Mouse (Mus musculus): ENCODE results near the gene Rps25. TPM values are rescaled to one million over a fixed set of nuclear protein-coding genes. Genes with fewer than 3 reads are reported as not detected.
"Not testable (repeated sequence)": the region's sequence is repeated elsewhere in the genome, so short reads cannot be mapped to it uniquely, and the experiment has no call there.

Gene Rps25
- polyA plus RNA-seq, 1 experiment from 2014 or later = 2,838 TPM

DNA sequence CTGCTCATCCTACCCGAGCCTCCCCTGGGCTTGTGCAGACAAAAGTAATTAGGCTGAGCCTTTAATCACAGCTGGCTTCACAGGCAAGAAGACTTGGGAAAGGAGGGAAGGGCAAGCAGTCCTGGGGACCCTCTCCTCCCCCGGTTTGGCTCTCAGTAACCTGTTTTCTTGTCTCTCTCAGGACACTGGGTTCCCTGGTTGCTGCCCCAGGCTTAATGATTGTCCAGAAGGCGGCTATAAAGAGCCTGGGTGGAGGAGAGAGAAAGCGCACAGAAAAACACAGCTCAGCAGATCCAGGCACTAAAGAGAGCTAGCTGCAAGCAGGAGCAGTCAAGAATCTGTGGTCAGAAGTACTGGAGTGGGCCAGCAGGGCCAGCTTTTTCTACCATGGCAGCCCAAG, 8.9 kb upstream of the Rps25 start:
- DNase-seq (ENCODE audit: low spot score) (no peak), ATAC-seq (replicated peaks; ENCODE audit: low FRiP score) (no peak)
- Histone ChIP-seq H3K27ac (ENCODE audit: low read depth, low read length) (peak overlapping the region; percentile 47), H3K36me3 (ENCODE audit: control insufficient read depth, insufficient read depth, low read length) (peaks cover 27% of the 10 kb centered on the region), H3K9me3 (ENCODE audit: control insufficient read depth, low read length) (no peaks in the 10 kb centered on the region), H3K4me3 (ENCODE audit: low read depth, low read length) (peak overlapping the region; percentile 94), H3K4me2 (peak overlapping the region; percentile 93), H3K4me1 (replicated peaks; ENCODE audit: control insufficient read depth, insufficient read depth, low read length) (peaks cover 14% of the 10 kb centered on the region), H3K9ac (ENCODE audit: low read depth, low read length) (peak overlapping the region; percentile 96), H3K27me3 (replicated peaks; ENCODE audit: control insufficient read depth, insufficient read depth, low read length) (no peaks in the 10 kb centered on the region)
- WGBS = 44% methylated on average over 4 of the region's 4 CpGs

GRCm38 (mm10) chr9:44398551-44398950, 8.4 kb upstream of the Rps25 start:
- Histone ChIP-seq H3K9me3 (ENCODE audit: control insufficient read depth, low read length) (no peaks in the 10 kb centered on the region), H3K36me3 (ENCODE audit: control insufficient read depth, insufficient read depth, low read length) (peaks cover 29% of the 10 kb centered on the region), H3K27me3 (replicated peaks; ENCODE audit: control insufficient read depth, insufficient read depth, low read length) (no peaks in the 10 kb centered on the region), H3K4me3 (ENCODE audit: low read depth, low read length) (peak overlapping the region; percentile 94), H3K27ac (ENCODE audit: low read depth, low read length) (peak overlapping the region; percentile 47; the same call in 1 of the 2 replicates), H3K9ac (ENCODE audit: low read depth, low read length) (peak overlapping the region; percentile 96), H3K4me1 (replicated peaks; ENCODE audit: control insufficient read depth, insufficient read depth, low read length) (peaks cover 14% of the 10 kb centered on the region), H3K4me2 (peak overlapping the region; percentile 93)
- 83% methylated on average over 9 of the region's 9 CpGs for WGBS
- ATAC-seq (replicated peaks; ENCODE audit: low FRiP score) (no peak), DNase-seq (ENCODE audit: low spot score) (no peak)

DNA sequence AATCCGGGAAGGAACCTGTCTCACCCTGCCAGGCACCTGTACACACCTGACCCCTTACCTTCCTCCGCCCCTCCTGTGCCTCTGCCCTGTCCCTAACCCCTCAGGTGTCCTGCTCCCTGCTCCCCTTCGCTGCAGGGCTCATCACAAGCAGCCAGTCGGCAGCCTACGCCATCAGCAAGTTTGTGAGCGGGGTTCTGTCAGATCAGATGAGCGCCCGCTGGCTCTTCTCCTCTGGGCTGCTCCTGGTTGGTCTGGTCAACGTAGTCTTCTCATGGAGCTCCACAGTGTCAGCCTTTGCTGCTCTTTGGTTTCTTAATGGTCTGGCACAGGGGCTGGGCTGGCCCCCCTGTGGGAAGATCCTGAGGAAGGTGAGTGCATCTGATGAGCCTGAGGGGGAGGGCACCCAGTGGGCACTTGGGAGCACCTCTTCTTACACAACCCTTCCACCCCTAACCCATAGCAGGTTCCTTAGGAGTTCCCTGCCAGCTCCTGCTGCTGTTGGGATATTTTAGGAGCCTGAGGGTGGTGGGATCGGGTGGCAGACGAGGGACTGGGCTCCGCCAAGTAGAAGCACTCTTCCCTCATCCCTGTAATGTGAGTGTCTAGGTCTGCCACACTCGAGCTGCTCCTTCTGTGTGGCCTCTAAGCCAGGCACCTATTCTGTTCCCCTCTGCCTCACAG, 7.7 kb upstream of the Rps25 start:
- Histone ChIP-seq H3K4me3 (ENCODE audit: low read depth, low read length) (peak overlapping the region; percentile 94), H3K36me3 (ENCODE audit: control insufficient read depth, insufficient read depth, low read length) (peaks cover 35% of the 10 kb centered on the region), H3K9me3 (ENCODE audit: control insufficient read depth, low read length) (no peaks in the 10 kb centered on the region), H3K27ac (ENCODE audit: low read depth, low read length) (no peak overlapping the region), H3K27me3 (replicated peaks; ENCODE audit: control insufficient read depth, insufficient read depth, low read length) (no peaks in the 10 kb centered on the region), H3K9ac (ENCODE audit: low read depth, low read length) (peak overlapping the region; percentile 13), H3K4me1 (replicated peaks; ENCODE audit: control insufficient read depth, insufficient read depth, low read length) (peaks cover 14% of the 10 kb centered on the region), H3K4me2 (peak overlapping the region; percentile 93)
- WGBS = 83% methylated on average over 13 of the region's 13 CpGs
- no peak for DNase-seq (ENCODE audit: low spot score)
- ATAC-seq (replicated peaks; ENCODE audit: low FRiP score) = no peak

DNA sequence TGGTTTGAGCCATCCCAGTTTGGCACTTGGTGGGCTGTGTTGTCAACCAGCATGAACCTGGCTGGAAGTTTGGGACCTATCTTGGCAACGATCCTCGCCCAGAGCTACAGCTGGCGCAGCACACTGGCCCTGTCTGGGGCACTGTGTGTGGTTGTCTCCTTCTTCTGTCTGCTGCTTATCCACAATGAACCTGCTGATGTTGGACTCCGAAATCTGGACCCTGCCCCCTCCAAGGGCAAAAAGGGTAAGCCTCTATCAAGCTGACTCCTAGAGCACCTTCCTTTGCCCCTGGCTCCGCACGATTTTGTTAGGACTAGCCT, 7.2 kb upstream of the Rps25 start:
- H3K9me3 ChIP-seq (ENCODE audit: control insufficient read depth, low read length) = no peaks in the 10 kb centered on the region
- H3K27ac ChIP-seq (ENCODE audit: low read depth, low read length) = no peak overlapping the region
- no peak for ATAC-seq (replicated peaks; ENCODE audit: low FRiP score)
- no peak for DNase-seq (ENCODE audit: low spot score)
- no peak overlapping the region for H3K4me2 ChIP-seq
- H3K4me3 ChIP-seq (ENCODE audit: low read depth, low read length) = no peak overlapping the region
- no peaks in the 10 kb centered on the region for H3K27me3 ChIP-seq (replicated peaks; ENCODE audit: control insufficient read depth, insufficient read depth, low read length)
- peaks cover 14% of the 10 kb centered on the region for H3K4me1 ChIP-seq (replicated peaks; ENCODE audit: control insufficient read depth, insufficient read depth, low read length)
- H3K36me3 ChIP-seq (ENCODE audit: control insufficient read depth, insufficient read depth, low read length) = peaks cover 40% of the 10 kb centered on the region
- WGBS = 89% methylated on average over 6 of the region's 6 CpGs
- H3K9ac ChIP-seq (ENCODE audit: low read depth, low read length) = no peak overlapping the region; the same call in 1 of the 2 replicates

DNA sequence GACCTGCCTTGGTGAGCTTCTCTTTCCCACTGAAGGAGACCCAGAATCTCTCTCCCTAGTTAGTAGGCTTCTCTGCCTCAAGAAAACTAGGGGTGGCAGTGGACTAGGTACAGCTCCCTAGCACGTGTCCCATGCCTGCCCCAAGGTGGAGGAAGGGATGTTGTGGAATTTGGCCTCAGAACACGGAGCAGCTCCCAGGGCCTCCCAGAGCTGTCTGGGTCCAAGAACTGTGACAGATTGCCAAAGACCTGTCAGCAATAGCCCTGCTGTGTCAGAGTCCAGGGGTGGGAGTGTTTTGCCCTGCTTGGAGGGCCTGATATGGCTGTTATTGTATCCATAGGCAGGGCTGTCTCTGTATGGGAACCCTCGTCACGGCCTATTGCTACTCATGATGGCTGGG, 5.9 kb upstream of the Rps25 start:
- Histone ChIP-seq H3K36me3 (ENCODE audit: control insufficient read depth, insufficient read depth, low read length) (peaks cover 47% of the 10 kb centered on the region), H3K27ac (ENCODE audit: low read depth, low read length) (no peak overlapping the region), H3K27me3 (replicated peaks; ENCODE audit: control insufficient read depth, insufficient read depth, low read length) (no peaks in the 10 kb centered on the region), H3K9ac (ENCODE audit: low read depth, low read length) (no peak overlapping the region), H3K4me1 (replicated peaks; ENCODE audit: control insufficient read depth, insufficient read depth, low read length) (peaks cover 17% of the 10 kb centered on the region), H3K9me3 (ENCODE audit: control insufficient read depth, low read length) (no peaks in the 10 kb centered on the region), H3K4me3 (ENCODE audit: low read depth, low read length) (no peak overlapping the region), H3K4me2 (no peak overlapping the region)
- ATAC-seq (replicated peaks; ENCODE audit: low FRiP score) = no peak
- WGBS = 90% methylated on average over 4 of the region's 4 CpGs
- no peak for DNase-seq (ENCODE audit: low spot score)

- Histone ChIP-seq H3K9ac (ENCODE audit: low read depth, low read length) (no peak overlapping the region), H3K4me1 (replicated peaks; ENCODE audit: control insufficient read depth, insufficient read depth, low read length) (peaks cover 3% of the 10 kb centered on the region), H3K4me3 (ENCODE audit: low read depth, low read length) (no peak overlapping the region), H3K9me3 (ENCODE audit: control insufficient read depth, low read length) (no peaks in the 10 kb centered on the region), H3K27ac (ENCODE audit: low read depth, low read length) (no peak overlapping the region), H3K36me3 (ENCODE audit: control insufficient read depth, insufficient read depth, low read length) (peaks cover 58% of the 10 kb centered on the region), H3K27me3 (replicated peaks; ENCODE audit: control insufficient read depth, insufficient read depth, low read length) (no peaks in the 10 kb centered on the region), H3K4me2 (no peak overlapping the region)
- ATAC-seq (replicated peaks; ENCODE audit: low FRiP score) = no peak
- DNase-seq (ENCODE audit: low spot score) = no peak
- 82% methylated on average over 3 of the region's 3 CpGs for WGBS
Observed at GRCm38 (mm10) chr9:44405011-44405410, 1.9 kb upstream of the Rps25 start.

- Histone ChIP-seq H3K4me3 (ENCODE audit: low read depth, low read length) (peak overlapping the region; percentile 91), H3K4me2 (peak overlapping the region; percentile 74), H3K27ac (ENCODE audit: low read depth, low read length) (peak overlapping the region; percentile 71), H3K36me3 (ENCODE audit: control insufficient read depth, insufficient read depth, low read length) (peaks cover 44% of the 10 kb centered on the region), H3K9me3 (ENCODE audit: control insufficient read depth, low read length) (no peaks in the 10 kb centered on the region), H3K27me3 (replicated peaks; ENCODE audit: control insufficient read depth, insufficient read depth, low read length) (no peaks in the 10 kb centered on the region), H3K9ac (ENCODE audit: low read depth, low read length) (peak overlapping the region; percentile 97), H3K4me1 (replicated peaks; ENCODE audit: control insufficient read depth, insufficient read depth, low read length) (peaks cover 5% of the 10 kb centered on the region)
- no peak; the same call in 1 of the 2 replicates for ATAC-seq (replicated peaks; ENCODE audit: low FRiP score)
- 1% methylated on average over 24 of the region's 24 CpGs for WGBS
- no peak for DNase-seq (ENCODE audit: low spot score)
Observed at GRCm38 (mm10) chr9:44407752-44408097, 786 bp downstream of the Rps25 start.

DNA sequence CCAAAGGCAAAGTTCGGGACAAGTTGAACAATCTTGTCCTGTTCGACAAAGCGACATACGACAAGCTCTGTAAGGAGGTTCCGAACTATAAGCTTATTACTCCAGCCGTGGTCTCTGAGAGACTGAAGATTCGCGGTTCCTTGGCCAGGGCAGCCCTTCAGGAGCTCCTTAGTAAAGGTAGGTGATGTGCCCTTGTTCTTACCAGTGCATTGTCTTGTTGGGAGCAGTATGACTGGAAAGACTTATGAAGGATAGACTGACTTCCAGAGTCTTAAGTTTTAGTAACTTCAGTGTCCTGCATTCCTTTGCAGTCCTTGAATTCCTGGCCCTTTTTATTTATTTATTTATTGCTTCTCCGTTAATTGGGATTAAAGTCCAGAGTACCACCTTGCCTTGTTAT, 1.8 kb downstream of the Rps25 start:
- Histone ChIP-seq H3K4me3 (ENCODE audit: low read depth, low read length) (peak overlapping the region; percentile 91), H3K36me3 (ENCODE audit: control insufficient read depth, insufficient read depth, low read length) (peaks cover 44% of the 10 kb centered on the region), H3K27ac (ENCODE audit: low read depth, low read length) (peak overlapping the region; percentile 71), H3K9ac (ENCODE audit: low read depth, low read length) (peak overlapping the region; percentile 97), H3K4me2 (peak overlapping the region; percentile 74)
- ATAC-seq (replicated peaks; ENCODE audit: low FRiP score); DNase-seq (ENCODE audit: low spot score); H3K4me1 ChIP-seq (replicated peaks; ENCODE audit: control insufficient read depth, insufficient read depth, low read length); H3K9me3 ChIP-seq (ENCODE audit: control insufficient read depth, low read length); H3K27me3 ChIP-seq (replicated peaks; ENCODE audit: control insufficient read depth, insufficient read depth, low read length): not testable (repeated sequence)
- WGBS = 54% methylated on average over 9 of the region's 9 CpGs

- H3K9me3 ChIP-seq (ENCODE audit: control insufficient read depth, low read length) = no peaks in the 10 kb centered on the region
- DNase-seq (ENCODE audit: low spot score) = no peak
- H3K27me3 ChIP-seq (replicated peaks; ENCODE audit: control insufficient read depth, insufficient read depth, low read length) = no peaks in the 10 kb centered on the region
- H3K27ac ChIP-seq (ENCODE audit: low read depth, low read length) = peak overlapping the region; percentile 25; the same call in 1 of the 2 replicates
- peak overlapping the region; percentile 6; the same call in 1 of the 2 replicates for H3K4me3 ChIP-seq (ENCODE audit: low read depth, low read length)
- no peak overlapping the region for H3K9ac ChIP-seq (ENCODE audit: low read depth, low read length)
- ATAC-seq (replicated peaks; ENCODE audit: low FRiP score) = no peak
- H3K4me1 ChIP-seq (replicated peaks; ENCODE audit: control insufficient read depth, insufficient read depth, low read length) = peaks cover 2% of the 10 kb centered on the region
- peaks cover 33% of the 10 kb centered on the region for H3K36me3 ChIP-seq (ENCODE audit: control insufficient read depth, insufficient read depth, low read length)
- H3K4me2 ChIP-seq = peak overlapping the region; percentile 17
- 83% methylated on average over 2 of the region's 2 CpGs for WGBS
Observed at GRCm38 (mm10) chr9:44410647-44411336, 3.9 kb downstream of the Rps25 start.
